Mouse (Mus musculus) megakaryocyte, embryonic 14.5 days (primary cell): ENCODE measurements at regions not wholly inside any gene's neighbourhood (a gene's known extent, or its start where the extent isn't known, plus 50 kb on each side); places are given as distances from the start of the nearest gene placed in this dataset.

ENCODE experiments used
- FLI1 ChIP-seq: IDR thresholded peaks from 2 replicates; pipeline ENCODE4 v1.6.1; 2012; ENCODE audit warnings: low read length, inconsistent platforms, mixed read lengths
- GATA1 ChIP-seq: IDR thresholded peaks from 3 replicates; pipeline ENCODE4 v1.6.1; 2012; ENCODE audit warnings: mixed read lengths, low read length, inconsistent platforms, borderline replicate concordance

DNA sequence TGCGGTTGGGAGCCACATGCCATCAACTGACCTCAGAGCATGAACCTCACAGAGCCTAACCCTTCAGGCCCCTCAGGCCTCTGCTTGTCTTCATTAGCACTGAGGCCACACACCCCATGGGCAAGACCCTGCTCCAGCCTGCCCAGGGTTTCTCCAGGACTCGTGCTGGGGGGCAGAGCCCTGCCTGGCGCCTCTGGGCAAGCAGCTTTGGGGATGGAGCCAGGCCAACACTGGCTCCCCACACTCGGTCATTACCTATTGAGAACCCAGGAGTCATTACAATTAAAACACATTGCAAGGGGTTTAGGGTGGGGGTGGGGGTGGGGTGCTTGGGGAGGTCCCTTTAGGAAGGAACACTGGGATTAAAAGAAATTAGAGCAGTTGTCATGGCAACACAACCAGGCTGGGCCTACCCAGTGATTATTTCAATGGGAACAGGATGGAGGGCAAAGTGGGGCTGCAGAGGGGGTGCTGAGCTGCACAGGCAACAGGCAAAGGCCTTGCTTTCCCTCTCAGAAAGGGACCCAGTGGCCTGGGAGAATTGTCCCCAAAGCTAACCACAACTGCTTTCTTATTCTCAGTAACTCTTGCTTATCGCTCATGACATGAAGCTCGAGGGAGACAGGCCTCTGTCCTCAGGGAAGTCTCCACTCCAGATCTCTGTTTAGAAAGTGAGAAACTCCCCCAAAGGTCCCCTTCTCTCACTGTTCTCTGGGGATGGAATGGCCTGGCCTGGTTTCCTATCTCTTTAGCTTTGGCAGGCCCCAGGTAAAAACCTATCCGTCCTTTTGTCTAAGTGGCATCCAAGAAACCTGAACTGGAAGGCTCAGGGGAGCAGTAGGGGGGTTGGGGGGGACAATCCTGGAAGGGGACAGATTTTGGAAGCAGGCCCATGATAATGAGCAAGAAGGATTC lies 235.0 kb downstream of the Sox9 start:
- TF ChIP-seq GATA1 (no peak), FLI1 (no peak)
